Mouse (Mus musculus) forebrain, embryonic 14.5 days (tissue): ENCODE measurements around the gene Rwdd4a. TPM values are rescaled to one million over a fixed set of nuclear protein-coding genes. Genes with fewer than 3 reads are reported as not detected.

Experiments used
- microRNA-seq: library from miRNA; unstranded; fragments of <30 nt; microRNA quantifications from one replicate; pipeline ENCODE4, GENCODE M21; 2016
- polyA plus RNA-seq: library from polyadenylated mRNA; unstranded; fragments of >200 nt; fragmentation: Nextera tagmentation; extraction: Ambion mirVana; gene quantifications from 2 replicates; pipeline ENCODE4 v1.2.1, GENCODE M21; 2014

The Rwdd4a gene
- polyA plus RNA-seq, 1 experiment from 2014 or later = 49.7 TPM

Small RNA genes within 50 kb of the gene (microRNA-seq; reads per million reads assigned to microRNA genes)
- gene Gm27409 = not detected

Other genes with a start within 250 kb of the Rwdd4a start
- 33.3 and 37.5 TPM in 2 replicates for gene Stox2, start 87.3 kb upstream of the Rwdd4a start, polyA plus RNA-seq
- 39.6 and 45.0 TPM in 2 replicates for gene Trappc11, start 194 bp upstream of the Rwdd4a start, polyA plus RNA-seq
- gene Ing2, start 141.9 kb downstream of the Rwdd4a start, polyA plus RNA-seq = 5.8 and 10.1 TPM in 2 replicates
- 45.4 and 49.3 TPM in 2 replicates for gene Cdkn2aip, start 180.3 kb downstream of the Rwdd4a start, polyA plus RNA-seq